Mouse (Mus musculus): ENCODE measurements at regions not wholly inside any gene's neighbourhood (a gene's known extent, or its start where the extent isn't known, plus 50 kb on each side); places are given as distances from the start of the nearest gene placed in this dataset.

DNA sequence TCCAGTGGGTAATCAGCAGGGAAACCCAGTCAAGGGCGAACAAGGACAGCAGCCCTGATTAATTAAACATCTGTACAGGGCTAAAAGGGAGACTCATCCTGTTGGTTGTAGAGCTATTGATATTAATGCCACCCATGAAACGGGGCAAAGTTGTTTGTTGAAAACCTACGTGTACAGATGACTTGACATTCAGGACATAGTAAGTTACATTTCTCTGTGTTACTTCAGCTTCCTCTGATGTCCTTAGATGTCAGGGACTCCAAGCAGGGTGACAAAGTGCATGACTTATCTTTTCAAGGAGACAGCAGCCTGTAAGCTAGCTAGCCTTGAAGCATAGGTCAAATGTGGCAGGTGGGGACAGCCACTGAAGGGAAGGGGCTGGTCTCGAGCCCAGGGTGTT lies 390.5 kb downstream of the Ccdc171 start:
- no peak for DNase-seq (ENCODE audit: low spot score in 2 of 2)

DNA sequence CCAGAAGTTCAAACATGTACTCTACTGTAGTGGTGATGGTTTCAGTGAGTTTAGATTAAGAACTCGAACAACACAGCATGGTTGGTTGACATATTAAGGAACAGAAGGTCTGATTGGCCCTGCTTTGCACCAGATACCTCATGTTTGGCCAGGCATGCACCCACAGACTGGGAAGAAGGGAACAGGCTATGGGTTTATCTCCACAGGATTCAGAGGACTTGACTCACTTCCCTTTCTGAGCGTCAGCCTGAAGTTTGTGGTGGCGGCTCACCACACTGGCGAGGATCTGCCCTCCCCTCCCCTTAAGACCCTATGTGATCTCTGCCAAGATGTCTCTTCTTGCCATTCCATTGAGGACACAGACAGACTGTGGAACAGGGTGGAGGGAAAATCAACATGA lies 391.7 kb downstream of the Ccdc171 start:
- DNase-seq (ENCODE audit: low spot score in 2 of 2): no peak

DNA sequence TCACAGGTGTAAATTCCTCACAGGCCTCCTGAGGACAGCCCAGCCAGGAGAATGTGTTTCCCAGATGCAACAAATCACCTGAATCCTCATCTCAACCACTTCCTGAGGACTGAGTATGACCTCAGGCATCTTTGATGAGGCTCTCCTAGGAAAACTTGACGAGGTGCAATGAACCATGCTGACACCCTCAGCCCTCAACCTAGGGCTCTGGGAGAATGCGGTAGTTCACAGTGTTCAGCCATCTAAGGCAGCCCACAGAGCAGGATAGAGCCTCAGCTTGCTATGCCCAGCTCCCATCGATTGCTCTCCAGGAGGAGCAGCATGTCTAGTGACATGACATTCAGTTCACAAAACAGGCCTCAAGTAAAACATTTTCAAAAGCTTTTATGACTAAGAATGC lies 392.7 kb downstream of the Ccdc171 start:
- no peak for DNase-seq (ENCODE audit: low spot score in 2 of 2)

DNA sequence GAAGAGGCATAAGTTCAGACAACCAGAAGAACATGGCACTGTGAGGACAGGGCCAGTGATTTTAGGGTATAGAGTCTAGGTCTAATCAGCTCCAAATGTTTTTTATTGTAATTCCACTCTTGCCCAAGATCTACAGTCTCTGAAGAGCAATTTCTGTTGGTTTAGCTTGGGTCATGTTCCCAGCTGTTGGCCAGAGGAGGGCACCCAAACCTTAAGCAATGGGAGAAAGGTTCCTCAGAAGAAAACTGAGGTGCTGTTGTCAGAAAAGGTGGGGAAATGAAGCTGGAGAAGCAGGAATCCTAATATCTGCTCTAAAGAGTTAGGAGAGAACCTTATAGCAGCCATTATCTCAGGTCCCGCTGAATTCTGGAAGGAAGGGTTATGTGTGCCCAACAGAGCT lies 393.7 kb downstream of the Ccdc171 start:
- DNase-seq (ENCODE audit: low spot score in 2 of 2): no peak

DNA sequence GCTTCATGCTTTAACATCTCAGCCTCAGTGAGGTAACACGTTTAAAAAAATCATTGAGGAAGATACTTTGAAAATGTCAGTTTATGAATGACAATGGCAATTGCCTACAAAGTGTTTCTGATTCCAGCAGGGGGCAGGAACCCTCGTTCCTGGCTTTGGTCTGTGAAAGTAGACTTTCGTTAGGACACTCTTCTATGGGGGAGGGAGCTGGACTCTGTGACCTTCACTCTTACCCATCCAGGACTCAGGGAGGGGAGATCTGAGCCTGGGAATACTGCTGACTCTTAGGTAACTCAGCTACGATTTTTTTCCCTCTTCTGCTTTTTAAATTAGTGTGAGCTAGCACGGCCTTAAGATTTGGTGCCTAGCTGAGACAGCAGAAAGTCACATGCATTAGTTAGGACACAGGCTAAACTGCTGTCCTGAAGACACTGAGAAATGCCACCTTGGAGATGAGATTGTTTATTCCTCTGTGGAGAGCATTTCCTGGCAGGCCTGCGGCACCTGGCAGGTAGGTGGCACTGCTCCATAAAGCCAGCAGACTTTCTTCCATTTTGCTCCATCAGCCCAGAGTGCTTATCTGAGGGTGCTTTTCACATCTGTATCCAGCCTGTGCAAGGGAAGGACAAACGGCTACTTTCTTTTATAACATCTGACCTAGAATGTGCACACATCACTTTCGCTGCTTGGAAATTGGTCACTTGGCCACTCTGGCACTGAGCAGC lies 399.9 kb downstream of the Ccdc171 start:
- DNase-seq (ENCODE audit: low spot score in 2 of 2): no peak

DNA sequence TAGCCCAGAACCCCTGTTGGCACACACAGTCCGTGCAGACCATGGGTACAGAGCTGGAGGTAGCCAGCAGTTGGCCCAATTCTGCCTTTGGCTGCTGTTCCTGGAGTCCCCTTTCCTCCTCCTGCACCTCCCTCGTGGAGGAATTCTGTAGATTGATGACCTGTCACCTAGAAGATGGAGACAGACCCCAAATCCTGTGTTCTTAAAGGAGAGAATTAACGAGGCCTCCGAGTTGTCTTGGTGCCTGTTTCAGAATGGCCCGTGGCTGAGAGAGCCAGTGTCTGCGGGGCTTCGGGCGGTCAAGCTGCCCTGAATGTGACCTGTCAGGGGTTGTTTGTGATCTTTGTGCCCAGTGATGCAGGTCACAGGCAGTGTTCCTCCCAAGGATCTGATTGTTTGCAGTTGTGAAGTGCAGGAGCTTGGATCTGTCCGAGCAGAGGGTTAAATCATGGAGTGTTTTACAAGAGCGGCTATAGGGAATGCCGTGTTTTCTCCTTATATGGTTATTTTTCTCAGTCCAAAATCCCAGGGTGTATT lies 400.9 kb downstream of the Ccdc171 start:
- DNase-seq (ENCODE audit: low spot score in 2 of 2): no peak

DNA sequence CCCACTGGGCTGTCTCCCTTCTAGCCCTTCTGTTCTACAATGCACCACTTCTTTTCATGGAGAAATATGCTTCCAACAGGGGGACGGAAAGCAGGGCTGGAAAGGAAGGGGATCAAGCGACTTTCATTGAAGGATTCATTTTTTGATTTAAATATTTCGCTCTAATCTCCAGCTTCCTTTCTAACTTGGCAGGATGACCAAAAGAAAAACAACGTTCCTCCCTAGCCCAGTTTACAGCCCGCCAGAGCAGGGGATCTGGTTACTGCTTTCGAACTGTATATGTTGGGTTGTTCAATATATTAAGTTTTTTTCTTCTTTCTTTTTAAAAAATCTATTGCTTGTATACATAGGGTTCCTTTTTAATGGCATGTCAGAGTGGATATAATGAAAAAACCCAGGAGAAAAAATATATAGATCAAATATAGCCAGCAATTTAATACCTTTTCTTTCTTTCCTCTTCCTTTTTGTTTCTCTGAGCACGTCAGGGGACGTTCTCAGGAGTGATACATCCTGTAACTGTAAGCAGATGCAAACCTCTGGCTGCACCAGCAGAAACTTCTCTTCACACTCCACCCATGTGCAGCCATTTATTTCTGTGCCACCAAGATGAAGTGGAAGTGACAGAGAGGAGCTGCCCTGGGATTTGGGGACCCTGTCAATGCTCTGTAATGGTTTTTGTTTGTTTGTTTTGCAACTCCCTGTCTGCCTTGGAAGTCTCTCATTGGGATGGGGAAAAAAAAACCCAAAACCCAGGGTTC lies 406.7 kb downstream of the Ccdc171 start:
- no peak for DNase-seq (ENCODE audit: low spot score in 2 of 2)

DNA sequence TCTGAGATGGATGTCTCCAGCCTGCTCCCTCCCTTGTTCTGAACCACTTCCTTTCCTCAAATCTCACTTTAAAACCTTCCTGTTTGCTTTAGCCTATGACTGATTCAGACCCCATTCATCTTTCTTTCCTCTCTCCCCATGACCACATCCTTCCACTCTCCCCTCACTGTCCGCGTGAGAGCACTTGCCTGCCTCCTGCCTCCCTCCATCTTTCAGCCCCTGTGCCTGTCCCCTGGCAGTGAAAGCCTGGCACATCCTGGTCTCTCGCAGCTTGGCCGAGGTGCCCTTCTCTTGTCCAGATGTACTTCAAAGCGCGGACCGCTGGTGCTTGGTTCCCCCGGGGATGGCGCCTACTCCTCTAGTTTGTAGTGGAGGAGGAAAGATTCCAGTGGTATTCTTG lies 416.3 kb downstream of the Ccdc171 start:
- no peak for DNase-seq (ENCODE audit: low spot score in 2 of 2)

DNA sequence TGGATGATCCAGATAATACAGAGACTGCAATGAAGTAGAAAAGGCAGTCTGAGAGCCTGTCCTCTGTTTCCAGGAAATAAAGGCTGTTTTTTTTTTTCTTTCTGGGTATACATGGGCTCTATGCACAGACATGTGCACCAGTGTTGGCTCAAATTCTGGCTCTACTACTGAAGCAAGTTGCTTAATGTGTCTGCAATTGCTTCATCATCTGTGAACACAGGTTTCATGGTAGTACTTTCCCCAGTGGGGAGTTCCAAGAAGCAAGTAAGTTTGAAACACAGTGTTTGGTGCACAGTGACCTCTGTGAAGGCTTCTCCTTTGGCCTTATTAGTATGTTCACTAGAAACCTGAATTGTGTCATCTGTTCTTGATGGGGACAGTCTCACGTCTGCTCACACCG lies 424.3 kb downstream of the Ccdc171 start:
- DNase-seq (ENCODE audit: low spot score in 2 of 2): no peak

DNA sequence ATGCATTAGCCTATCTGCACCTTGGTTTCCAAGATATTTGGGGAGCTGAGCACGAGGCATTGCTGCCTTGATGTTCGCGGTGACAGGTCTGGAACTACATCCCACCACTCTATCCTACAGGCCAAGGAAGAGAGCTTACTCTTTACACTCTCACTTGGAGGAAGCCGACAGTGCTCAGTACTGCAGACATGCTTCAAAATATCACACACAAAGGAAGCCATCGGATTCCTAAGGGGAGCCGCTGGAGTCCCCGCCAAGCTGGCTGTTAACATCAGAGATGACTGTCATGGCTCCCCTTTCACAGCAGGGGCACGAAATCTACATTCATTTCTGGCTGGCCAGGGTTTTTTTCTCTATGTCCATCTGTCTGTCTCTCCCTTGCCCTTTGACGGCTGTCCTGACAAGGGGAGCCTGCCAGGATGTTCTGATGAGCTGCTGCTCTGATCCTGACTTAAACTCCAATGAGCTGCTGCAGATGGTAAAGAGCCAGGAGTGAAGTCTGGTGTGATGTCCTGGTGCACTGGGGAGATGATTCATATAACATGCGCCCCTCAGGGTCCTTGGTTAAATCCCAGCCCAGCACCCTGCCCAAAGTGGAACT lies 425.6 kb downstream of the Ccdc171 start:
- no peak for DNase-seq (ENCODE audit: low spot score in 2 of 2)

DNA sequence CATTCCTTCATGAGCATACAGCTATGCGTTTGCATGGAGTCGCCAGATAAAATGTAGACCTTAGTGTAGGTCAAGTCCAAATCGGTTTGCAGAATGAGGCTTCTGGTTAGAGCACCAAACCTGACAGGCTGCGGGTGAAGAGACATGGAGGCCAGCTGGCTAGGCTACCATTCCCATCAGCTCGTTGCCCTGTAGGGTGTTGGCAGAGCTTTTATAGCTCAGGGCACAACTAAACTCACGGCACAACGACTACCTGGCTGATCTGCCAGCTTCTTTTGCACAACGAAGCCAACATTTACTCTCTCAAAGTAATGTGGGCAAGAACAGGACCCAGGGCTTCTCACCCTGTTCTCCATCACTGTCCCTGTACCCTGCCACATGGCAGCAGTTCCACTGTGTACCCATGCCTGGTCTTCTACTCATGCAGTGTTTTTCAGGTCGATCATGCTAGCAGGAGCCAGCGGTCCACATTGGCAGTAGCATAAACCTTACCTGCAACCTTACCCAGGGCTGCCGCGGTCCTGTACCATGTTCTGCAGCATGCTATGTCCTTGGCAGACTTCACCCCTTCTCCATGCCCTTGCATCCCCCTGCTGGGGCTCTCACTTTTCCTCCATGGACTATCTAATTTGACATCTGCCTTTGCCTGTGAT lies 431.0 kb downstream of the Ccdc171 start:
- DNase-seq (ENCODE audit: low spot score in 2 of 2): no peak

DNA sequence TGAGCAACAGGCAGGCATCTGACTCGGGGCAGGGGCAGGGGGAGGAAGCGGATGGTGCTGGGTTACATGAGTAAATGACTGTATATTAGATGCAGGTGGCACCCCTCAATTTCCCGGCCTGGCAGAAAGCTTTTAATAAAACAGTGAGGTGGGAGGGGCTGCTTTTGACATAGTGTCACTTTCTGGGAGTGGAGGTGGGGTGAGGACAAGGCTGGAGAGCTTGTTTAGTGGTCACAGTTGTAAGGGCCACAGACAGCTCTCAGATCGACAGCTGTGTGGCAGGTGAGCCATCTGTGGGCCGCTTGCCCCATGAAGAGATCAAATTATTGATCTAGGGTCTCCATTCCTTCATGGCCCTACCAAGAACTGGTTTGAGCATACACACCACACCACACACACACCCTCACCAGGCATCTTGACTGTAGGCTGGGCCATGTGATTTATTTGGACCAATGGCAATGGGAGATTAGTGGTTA lies 431.9 kb downstream of the Ccdc171 start:
- no peak for DNase-seq (ENCODE audit: low spot score in 2 of 2)

DNA sequence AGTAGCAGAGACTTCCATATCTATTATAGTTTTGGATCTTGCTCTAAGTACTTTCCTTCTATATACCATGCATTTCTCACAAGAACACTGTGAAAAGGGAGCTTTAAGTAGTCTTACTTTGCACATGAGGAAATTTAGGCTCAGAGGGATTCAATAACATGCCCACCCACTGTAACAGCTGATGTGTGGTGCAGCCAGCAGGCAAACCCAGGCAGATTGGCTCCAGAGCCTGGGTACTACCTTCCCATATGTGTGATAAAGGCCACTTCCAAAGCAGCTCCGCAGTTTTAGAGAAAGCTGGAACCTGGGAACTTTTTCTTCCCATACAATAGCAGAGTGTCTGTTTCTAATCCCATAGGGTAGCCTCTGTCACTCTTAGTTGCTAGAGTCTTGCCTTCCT lies 441.6 kb downstream of the Ccdc171 start:
- no peak for DNase-seq (ENCODE audit: low spot score in 2 of 2)

DNA sequence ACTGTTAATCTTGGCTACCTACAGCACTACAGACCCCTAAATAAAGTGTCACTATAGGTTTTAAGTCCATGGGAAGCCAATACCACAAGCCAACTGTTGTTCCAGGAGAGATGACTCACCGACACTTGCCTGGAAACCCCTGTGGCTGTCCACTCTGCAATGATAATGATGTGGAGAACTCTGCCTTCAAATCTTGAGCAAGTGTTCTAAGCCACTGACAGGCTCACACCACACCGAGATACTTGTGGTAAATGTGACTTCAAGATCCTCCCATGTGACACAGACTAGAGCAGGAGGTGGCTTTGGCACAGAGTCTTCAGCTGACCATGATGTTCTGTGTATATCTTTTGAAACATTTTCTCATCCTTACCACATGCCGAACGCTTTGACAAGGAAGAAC lies 447.8 kb downstream of the Ccdc171 start:
- DNase-seq (ENCODE audit: low spot score in 2 of 2): no peak

DNA sequence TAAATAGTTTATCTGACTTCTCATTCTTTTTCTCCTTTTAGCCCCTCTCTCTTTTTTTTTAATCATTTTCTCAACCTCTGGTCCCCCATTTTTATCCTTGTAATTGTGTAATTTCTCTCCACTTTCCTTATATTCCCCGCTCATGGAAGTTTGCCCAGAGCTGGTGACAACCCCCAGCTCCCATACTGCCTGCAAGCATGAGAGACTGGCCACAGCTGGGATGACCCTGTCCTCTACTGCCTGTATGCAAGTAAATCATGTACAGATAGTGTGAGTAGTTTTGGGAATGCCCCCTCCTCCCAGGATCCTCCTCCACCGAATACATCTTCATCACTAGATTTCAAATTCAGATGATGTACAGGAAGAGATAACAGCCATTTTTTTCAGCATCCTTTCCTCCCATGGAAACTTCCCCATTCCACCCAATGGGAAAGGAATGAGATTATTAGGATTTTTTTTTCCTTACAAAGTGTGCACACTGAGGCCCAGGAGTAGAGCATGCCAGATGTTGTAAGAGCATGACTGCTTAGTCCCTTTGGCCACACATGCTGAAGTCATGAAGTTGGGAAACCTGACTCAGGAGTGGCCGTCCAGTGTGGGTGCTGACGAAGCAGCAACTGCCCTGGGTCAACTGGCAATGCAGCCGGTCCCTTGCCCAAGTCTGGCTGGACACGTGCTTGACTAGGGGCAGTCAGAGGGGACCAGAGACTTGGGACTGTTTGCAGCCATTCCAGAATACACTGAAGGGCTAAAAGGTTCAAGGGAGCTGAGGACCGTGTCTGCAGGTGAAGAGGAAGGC lies 449.1 kb downstream of the Ccdc171 start:
- no peak for DNase-seq (ENCODE audit: low spot score in 2 of 2)

DNA sequence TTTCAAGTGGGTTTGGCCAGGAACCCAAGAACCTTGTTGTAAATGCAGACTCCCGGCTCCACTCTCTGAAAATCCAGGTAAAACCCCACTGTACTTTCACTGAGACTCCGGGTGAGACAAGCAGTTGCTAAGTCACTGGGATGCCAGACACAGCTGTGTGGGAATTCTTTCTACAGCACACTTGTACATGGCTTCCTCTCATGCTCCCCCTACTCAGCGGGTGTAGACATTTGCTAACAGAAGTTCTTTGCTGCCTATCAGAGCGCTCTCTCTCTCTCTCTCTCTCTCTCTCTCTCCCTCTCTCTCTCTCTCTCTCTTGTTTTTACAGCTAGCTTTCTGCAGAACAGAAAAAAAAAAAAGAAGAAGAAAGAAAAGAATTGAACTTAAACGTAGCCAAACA lies 450.2 kb downstream of the Ccdc171 start:
- no peak for DNase-seq (ENCODE audit: low spot score in 2 of 2)

DNA sequence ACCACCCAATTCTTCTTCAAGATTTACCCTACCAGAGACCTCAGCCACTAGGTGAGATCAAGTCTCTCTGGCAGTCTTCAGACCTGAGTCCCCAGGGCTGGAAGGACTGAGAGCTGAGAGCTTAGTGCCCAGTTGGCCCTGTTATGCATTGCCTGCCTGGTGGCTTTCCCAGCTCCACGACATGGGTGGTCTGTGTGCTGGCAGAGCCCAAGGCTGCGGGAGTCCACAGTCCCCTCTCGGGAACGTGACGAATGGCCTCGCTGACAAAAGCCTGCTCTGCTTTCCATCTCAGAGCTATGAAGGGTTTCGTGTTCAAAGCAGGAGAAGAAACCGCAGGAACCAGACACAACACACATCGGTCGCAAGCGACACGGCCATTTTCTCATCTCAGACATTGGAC lies 450.7 kb downstream of the Ccdc171 start:
- no peak for DNase-seq (ENCODE audit: low spot score in 2 of 2)

DNA sequence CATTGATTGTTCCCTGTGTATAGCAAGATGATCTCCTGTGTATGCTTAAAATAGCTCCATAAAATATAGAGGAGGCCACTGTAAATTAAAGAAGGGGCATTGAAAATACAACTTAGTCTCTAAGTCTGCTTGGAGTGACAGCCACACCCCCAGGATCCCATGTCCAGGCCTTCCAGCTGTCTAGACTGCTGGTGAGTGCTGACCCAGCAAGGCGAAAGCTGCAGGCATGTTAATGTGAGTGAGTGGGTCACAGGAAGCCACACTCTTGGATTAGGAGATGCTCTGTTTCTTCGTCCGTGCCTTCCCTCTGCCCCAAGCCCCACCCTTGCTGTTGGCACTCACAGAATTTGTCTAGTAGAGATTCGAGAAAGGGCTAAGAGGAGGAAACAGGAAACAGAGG lies 453.7 kb downstream of the Ccdc171 start:
- DNase-seq (ENCODE audit: low spot score in 2 of 2): no peak

DNA sequence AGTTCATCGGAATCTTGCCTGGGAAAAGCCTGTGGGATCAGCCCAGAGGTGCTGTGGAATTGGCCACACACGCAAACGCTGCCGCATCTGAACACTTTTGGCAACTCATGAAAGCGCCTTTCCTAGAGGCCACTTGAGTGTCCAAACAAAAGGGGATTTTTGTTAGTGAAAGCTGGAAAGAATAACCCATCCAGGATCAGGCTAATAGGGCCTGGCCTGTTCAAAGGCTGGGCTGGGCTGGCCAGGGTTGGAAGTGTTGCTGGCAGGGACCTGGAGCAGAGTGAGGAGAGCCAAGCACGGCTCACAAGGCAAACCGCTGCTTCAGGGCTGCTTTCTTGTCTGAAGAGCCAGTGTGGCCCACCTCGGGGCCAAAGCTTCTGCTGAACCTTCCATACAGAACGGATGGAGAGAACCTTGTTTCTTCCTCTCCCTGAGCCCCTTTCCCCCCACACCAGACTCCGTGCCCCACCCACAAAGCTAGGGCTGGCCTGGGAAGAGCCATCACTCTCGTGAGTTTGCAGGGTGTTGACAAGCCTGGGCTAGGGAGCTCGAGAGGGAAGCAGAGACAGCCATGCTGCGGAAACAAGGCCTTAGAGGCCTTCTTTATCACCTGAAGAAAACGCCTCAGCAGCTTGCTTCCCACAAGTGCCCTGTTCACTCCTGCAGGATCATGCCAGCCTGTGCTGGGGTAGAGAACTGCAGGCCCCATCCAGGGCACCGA lies 459.5 kb downstream of the Ccdc171 start:
- peak; percentile 32 to 36 for DNase-seq (ENCODE audit: low spot score in 2 of 2)

DNA sequence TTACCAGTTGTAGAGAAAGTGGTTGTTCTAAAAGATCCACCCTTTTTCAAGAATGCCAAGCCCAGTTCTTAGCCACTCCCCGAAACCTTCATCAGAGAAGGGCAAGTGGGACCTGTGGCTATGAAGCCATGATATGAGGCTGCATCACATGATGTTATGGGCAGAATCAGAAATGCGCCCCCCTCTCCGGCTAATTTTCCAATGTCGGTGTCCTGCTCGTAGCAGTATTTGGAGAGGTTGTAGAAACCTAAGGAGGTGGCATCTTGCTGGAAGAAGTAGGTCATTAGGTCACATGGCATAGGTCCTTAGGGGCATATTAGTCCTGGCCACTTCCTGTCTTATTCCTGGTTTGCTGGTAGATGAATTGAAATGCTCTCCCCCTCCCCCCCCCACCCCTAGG lies 460.1 kb downstream of the Ccdc171 start:
- no peak for DNase-seq (ENCODE audit: low spot score in 2 of 2)
